Mouse (Mus musculus) 3T3-L1 (cell line): ENCODE measurements around the gene Atpif1.
"Not testable (repeated sequence)": the region's sequence is repeated elsewhere in the genome, so short reads cannot be mapped to it uniquely, and the experiment has no call there.

Source experiments
- DNase-seq: peaks from one replicate; pipeline ENCODE4 v3.0.0-alpha.2; 2015; ENCODE audit warnings: low read depth, low spot score

Atpif1 gene

GRCm38 (mm10) chr4:132492178-132493060 is 41.0 kb downstream of the Atpif1 start:
- DNase-seq: no peak

- DNase-seq: no peak
Measured at GRCm38 (mm10) chr4:132491748-132492147, 41.7 kb downstream of the Atpif1 start.

GRCm38 (mm10) chr4:132491057-132491456 is 42.4 kb downstream of the Atpif1 start:
- no peak for DNase-seq

GRCm38 (mm10) chr4:132490273-132491010 is 43.0 kb downstream of the Atpif1 start:
- no peak for DNase-seq

- DNase-seq: no peak
Measured at GRCm38 (mm10) chr4:132488976-132489375, 44.5 kb downstream of the Atpif1 start.

- no peak for DNase-seq
Measured at GRCm38 (mm10) chr4:132488521-132488920, 44.9 kb downstream of the Atpif1 start.

GRCm38 (mm10) chr4:132484820-132485219 is 48.6 kb downstream of the Atpif1 start:
- DNase-seq: no peak

- DNase-seq: no peak
Measured at GRCm38 (mm10) chr4:132484231-132484630, 49.2 kb downstream of the Atpif1 start.

- no peak for DNase-seq
Measured at GRCm38 (mm10) chr4:132482956-132483608, 50.4 kb downstream of the Atpif1 start.

GRCm38 (mm10) chr4:132482104-132482503 is 51.4 kb downstream of the Atpif1 start:
- not testable (repeated sequence) for DNase-seq
